ENCODE assay signal across 8 mouse cellular contexts in genomic region chr4:120925386-120925785, GRCm38 (mm10). TPM values are rescaled to one million over a fixed set of nuclear protein-coding genes. Genes with fewer than 3 reads are reported as not detected.
DNase-seq lines count a peak whose midpoint lies in the region; ATAC-seq and TF ChIP-seq lines count a peak whose summit lies in the region.

No protein-coding gene starts in this region.

- H3K27me3 ChIP-seq in hindbrain, embryonic 14.5 days (ENCODE audit: control insufficient read depth, insufficient read depth, low read length) = no peaks in the 10 kb centered on the region
- H3K27me3 ChIP-seq in midbrain, embryonic 15.5 days (replicated peaks) = no peaks in the 10 kb centered on the region

- H3K9ac ChIP-seq in hindbrain, embryonic 14.5 days = peak overlapping the region; percentile 66
- peak overlapping the region; percentile 54 for H3K9ac ChIP-seq in midbrain, embryonic 15.5 days

- peak overlapping the region; percentile 90 for H3K27ac ChIP-seq in left cerebral cortex, adult 2 months
- peak overlapping the region; percentile 47 for H3K27ac ChIP-seq in embryonic fibroblast, embryonic 13.5 days (ENCODE audit: insufficient read depth, low read length)
- peak overlapping the region; percentile 84 for H3K27ac ChIP-seq in hindbrain, embryonic 14.5 days
- peak overlapping the region; percentile 83 for H3K27ac ChIP-seq in midbrain, embryonic 15.5 days

- H3K4me1 ChIP-seq in embryonic fibroblast, embryonic 13.5 days (ENCODE audit: control insufficient read depth, insufficient read depth, low read length) = no peaks in the 10 kb centered on the region
- H3K4me1 ChIP-seq in hindbrain, embryonic 14.5 days (replicated peaks; ENCODE audit: control insufficient read depth, insufficient read depth, low read length) = peaks cover 5% of the 10 kb centered on the region; the same call in 1 of the 2 replicates
- H3K4me1 ChIP-seq in midbrain, embryonic 15.5 days = peaks cover 16% of the 10 kb centered on the region; the same call in 1 of the 2 replicates

- DNase-seq in left cerebral cortex, adult 2 months (ENCODE audit: extremely low spot score in 1 of 2, low spot score in 2 of 2) = no peak
- no peak for DNase-seq in left cerebral cortex, postnatal 36 days (ENCODE audit: low spot score in 2 of 2)
- DNase-seq in adrenal gland, postnatal 14 days = peak; percentile 56
- no peak for DNase-seq in hindbrain, embryonic 14.5 days (ENCODE audit: low spot score)
- peak; percentile 54 for DNase-seq in liver
- peak; percentile 64 for DNase-seq in thymus, postnatal 25 days

- intact Hi-C loops in left cerebral cortex, adult 2 months (cut with DNase I) = loop anchor here (1.0 kb wide), 1 partner anchor 26 kb away; the partner anchor contains the start of gene Zfp69
- intact Hi-C loops in left cerebral cortex, postnatal 36 days (cut with DNase I) = no loop called here

- WGBS in hindbrain, embryonic 14.5 days = 23% methylated on average over 3 of the region's 3 CpGs
- 20% methylated on average over 3 of the region's 3 CpGs for WGBS in midbrain, embryonic 15.5 days

- H3K36me3 ChIP-seq in hindbrain, embryonic 14.5 days (replicated peaks; ENCODE audit: control insufficient read depth, insufficient read depth) = peaks cover 20% of the 10 kb centered on the region
- H3K36me3 ChIP-seq in midbrain, embryonic 15.5 days (replicated peaks) = peaks cover 20% of the 10 kb centered on the region

- H3K4me3 ChIP-seq in left cerebral cortex, adult 2 months = peak overlapping the region; percentile 84
- peak overlapping the region; percentile 88 for H3K4me3 ChIP-seq in embryonic fibroblast, embryonic 13.5 days (ENCODE audit: insufficient read depth, low read length)
- peak overlapping the region; percentile 45 for H3K4me3 ChIP-seq in hindbrain, embryonic 14.5 days (replicated peaks; ENCODE audit: low read length)
- H3K4me3 ChIP-seq in midbrain, embryonic 15.5 days = peak overlapping the region; percentile 51

- peak overlapping the region; percentile 65 for H3K4me2 ChIP-seq in hindbrain, embryonic 14.5 days (replicated peaks)
- peak overlapping the region; percentile 58 for H3K4me2 ChIP-seq in midbrain, embryonic 15.5 days

- 0 out of 2 replicates have a peak, but pooled peaks have one; percentile 44 for ATAC-seq in hindbrain, embryonic 14.5 days (ENCODE audit: low FRiP score)
- ATAC-seq in midbrain, embryonic 15.5 days (replicated peaks) = peak; percentile 66

- 0 out of 2 replicates have a peak, but pooled peaks have one; percentile 27 for TF ChIP-seq POLR2A in embryonic fibroblast, embryonic 13.5 days (IDR thresholded peaks at IDR 0.05; ENCODE audit: low read depth, low read length)

- H3K9me3 ChIP-seq in hindbrain, embryonic 14.5 days (ENCODE audit: control insufficient read depth, low read length) = peaks cover 21% of the 10 kb centered on the region
- no peaks in the 10 kb centered on the region for H3K9me3 ChIP-seq in midbrain, embryonic 15.5 days

- TF ChIP-seq CTCF in left cerebral cortex, adult 2 months (IDR thresholded peaks at IDR 0.05) = peak; percentile 37
- TF ChIP-seq CTCF in embryonic fibroblast, embryonic 13.5 days (IDR thresholded peaks at IDR 0.05; ENCODE audit: borderline replicate concordance, insufficient read depth, low read length) = no peak

RNA-seq across cellular contexts. Expression of gene Exo5, which starts 0.6 kb away (rescaled TPM):
- total RNA-seq in left cerebral cortex, adult 2 months (2021) = 10 to 100 TPM; 11.5 to 14.7 TPM
- total RNA-seq in left cerebral cortex, postnatal 36 days (2021) = 10 to 100 TPM in 1 of 2 experiments, 1 to 10 TPM in 1; 8.9 to 11.7 TPM
- total RNA-seq in adrenal gland, postnatal 14 days (2021) = 12.0 and 15.3 TPM in 2 replicates
- 17.2 and 24.0 TPM in 2 replicates for polyA plus RNA-seq in embryonic fibroblast, embryonic 13.5 days (2011; ENCODE audit: insufficient read length, low read depth, missing spikeins)
- 23.2 and 29.6 TPM in 2 replicates for polyA plus RNA-seq in hindbrain, embryonic 14.5 days (2014; fragmentation: Nextera tagmentation; extraction: Ambion mirVana)
- 37.3 and 39.1 TPM in 2 replicates for polyA plus RNA-seq in midbrain, embryonic 15.5 days (2015; fragmentation: Nextera tagmentation; extraction: Ambion mirVana)

RNA-seq across cellular contexts. Expression of gene Zfp69, which starts 26.1 kb away (rescaled TPM):
- total RNA-seq in left cerebral cortex, adult 2 months (2021) = 1 to 10 TPM; 2.1 to 3.2 TPM
- 1 to 10 TPM; 1.3 to 2.1 TPM for total RNA-seq in left cerebral cortex, postnatal 36 days (2021)
- 2.4 and 3.4 TPM in 2 replicates for total RNA-seq in adrenal gland, postnatal 14 days (2021)
- polyA plus RNA-seq in embryonic fibroblast, embryonic 13.5 days (2011; ENCODE audit: insufficient read length, low read depth, missing spikeins) = 1.2 and 1.5 TPM in 2 replicates
- 5.4 and 6.0 TPM in 2 replicates for polyA plus RNA-seq in hindbrain, embryonic 14.5 days (2014; fragmentation: Nextera tagmentation; extraction: Ambion mirVana)
- 7.9 and 8.5 TPM in 2 replicates for polyA plus RNA-seq in midbrain, embryonic 15.5 days (2015; fragmentation: Nextera tagmentation; extraction: Ambion mirVana)

Comparison
In these comparisons a context has a peak if more than half of its experiments do, and no peak if none do; other contexts are left out.
1. DNase-seq: peak in adrenal gland, postnatal 14 days (single experiment), liver (single experiment) and thymus, postnatal 25 days (single experiment); none in left cerebral cortex, adult 2 months (0 of 2), left cerebral cortex, postnatal 36 days (0 of 2) and hindbrain, embryonic 14.5 days (single experiment).
2. Peak in every context shown above with its lines, with median percentiles within 50 percentile points of each other: H3K27ac ChIP-seq and H3K4me3 ChIP-seq.